Mouse (Mus musculus): ENCODE results near the gene Zfp568. TPM values are rescaled to one million over a fixed set of nuclear protein-coding genes. Genes with fewer than 3 reads are reported as not detected.

Zfp568 gene
- polyA plus RNA-seq (2014; fragmentation: Nextera tagmentation; extraction: Ambion mirVana), result 21.6 and 25.0 TPM in 2 replicates

DNA sequence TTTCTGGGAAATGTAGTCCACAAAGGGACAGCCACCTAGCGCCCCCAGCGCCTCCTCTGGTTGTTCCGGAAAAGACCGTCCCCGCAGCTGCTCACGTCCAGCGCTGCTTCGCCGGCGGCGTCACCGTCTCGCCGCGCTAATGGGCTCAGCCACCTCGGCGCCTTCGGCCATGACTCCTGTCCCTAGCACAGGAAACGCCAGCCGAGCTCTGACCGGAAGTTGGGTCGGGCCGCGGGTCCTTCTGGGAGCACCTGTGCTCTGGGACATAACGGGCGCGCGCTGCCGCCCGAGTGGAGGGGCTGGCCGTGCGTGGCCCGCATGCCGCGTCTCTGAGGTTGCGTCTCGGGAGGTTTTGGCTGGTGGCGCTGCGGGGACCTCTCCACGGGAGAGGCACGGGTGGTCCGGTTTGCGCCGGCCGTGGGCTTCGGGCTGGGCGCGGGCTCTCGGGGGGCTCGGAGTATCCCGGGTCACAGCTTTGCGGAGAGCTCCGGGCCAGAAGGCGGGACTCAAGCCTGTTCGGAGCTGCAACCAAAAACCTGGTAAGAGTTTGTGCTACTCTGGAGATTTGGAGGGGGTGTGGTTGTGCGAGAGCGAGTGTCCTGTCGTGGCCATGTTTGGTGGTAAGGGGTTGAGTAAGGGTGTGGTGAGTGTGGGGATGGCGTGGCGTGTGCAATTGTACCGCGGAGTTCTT, at the start of gene Zfp568:
TSS of gene Zfp568 (plus strand) at position 266 of the 691 bp plus-strand sequence.
- Histone ChIP-seq H3K36me3 (ENCODE audit: control insufficient read depth, insufficient read depth, low read length) (peaks cover 13% of the 10 kb centered on the region; the same call in 1 of the 2 replicates), H3K27me3 (ENCODE audit: control insufficient read depth, insufficient read depth, low read length) (no peaks in the 10 kb centered on the region), H3K4me2 (replicated peaks; ENCODE audit: low read depth, low read length) (peak within 1 kb of the TSS; percentile 60), H3K9ac (replicated peaks; ENCODE audit: low read depth, low read length) (peak within 1 kb of the TSS; percentile 69), H3K4me1 (ENCODE audit: control insufficient read depth, insufficient read depth, low read length) (0 out of 2 replicates have a peak, but pooled peaks cover 10% of the 10 kb centered on the region), H3K4me3 (ENCODE audit: low read depth, low read length) (peak within 1 kb of the TSS; percentile 82), H3K9me3 (ENCODE audit: control insufficient read depth, low read depth, low read length) (no peaks in the 10 kb centered on the region; the same call in 1 of the 2 replicates), H3K27ac (ENCODE audit: low read length) (peak within 1 kb of the TSS; percentile 97)
- under 1% methylated on average over 62 of the region's 62 CpGs for WGBS
- ATAC-seq (ENCODE audit: insufficient number of reproducible peaks, insufficient read depth, low FRiP score, low read depth), result peak; percentile 91

DNA sequence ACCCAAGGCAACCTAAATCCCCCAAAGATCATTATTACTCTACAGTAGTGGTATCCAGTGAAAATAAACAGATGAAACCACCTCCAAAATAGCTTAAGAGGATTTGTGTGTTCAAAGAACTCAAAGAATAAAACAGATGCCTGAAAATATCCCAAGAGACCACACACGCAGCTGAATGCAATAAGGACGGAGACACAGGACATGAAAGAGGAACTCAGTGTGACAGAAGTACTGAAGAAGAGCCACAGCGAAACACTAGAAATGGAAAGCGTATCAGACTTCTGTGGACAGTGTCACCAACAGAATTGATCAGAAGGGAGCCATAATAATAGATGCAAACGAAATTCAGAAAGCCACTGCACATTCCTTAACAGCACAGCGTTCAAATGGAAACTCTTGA, 44.9 kb upstream of the Zfp568 start:
- no peak overlapping the region for H3K4me2 ChIP-seq (replicated peaks; ENCODE audit: low read depth, low read length)
- ATAC-seq (ENCODE audit: insufficient number of reproducible peaks, insufficient read depth, low FRiP score, low read depth), result no peak
- H3K27ac ChIP-seq (ENCODE audit: low read length), result no peak overlapping the region
- no peaks in the 10 kb centered on the region for H3K4me1 ChIP-seq (ENCODE audit: control insufficient read depth, insufficient read depth, low read length)
- peaks cover 23% of the 10 kb centered on the region for H3K36me3 ChIP-seq (ENCODE audit: control insufficient read depth, insufficient read depth, low read length)
- no peaks in the 10 kb centered on the region for H3K27me3 ChIP-seq (ENCODE audit: control insufficient read depth, insufficient read depth, low read length)
- 89% methylated on average over 6 of the region's 6 CpGs for WGBS
- H3K9ac ChIP-seq (replicated peaks; ENCODE audit: low read depth, low read length), result no peak overlapping the region
- no peak overlapping the region for H3K4me3 ChIP-seq (ENCODE audit: low read depth, low read length)
- H3K9me3 ChIP-seq (ENCODE audit: control insufficient read depth, low read depth, low read length), result no peaks in the 10 kb centered on the region

DNA sequence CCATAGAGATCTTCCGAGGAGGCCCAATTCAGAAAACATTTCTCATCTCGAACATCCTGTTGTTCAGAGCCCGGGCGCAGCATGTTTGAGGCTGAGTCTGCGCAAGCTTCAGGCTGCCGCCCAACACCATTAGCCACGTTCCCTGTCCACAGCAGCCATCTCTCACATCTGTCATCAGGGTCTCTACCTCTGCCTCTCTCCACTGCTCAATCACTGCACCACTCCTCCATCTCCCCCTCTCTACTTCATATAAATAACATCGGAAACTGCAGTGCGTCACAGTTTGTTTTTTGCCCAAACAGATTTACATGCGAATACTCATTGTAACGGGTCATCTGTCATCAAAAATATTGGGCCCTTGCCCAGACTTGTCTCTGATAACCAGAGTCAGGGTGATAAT, 42.7 kb upstream of the Zfp568 start:
- Histone ChIP-seq H3K4me2 (replicated peaks; ENCODE audit: low read depth, low read length) (no peak overlapping the region), H3K27me3 (ENCODE audit: control insufficient read depth, insufficient read depth, low read length) (no peaks in the 10 kb centered on the region), H3K9ac (replicated peaks; ENCODE audit: low read depth, low read length) (no peak overlapping the region), H3K27ac (ENCODE audit: low read length) (no peak overlapping the region), H3K9me3 (ENCODE audit: control insufficient read depth, low read depth, low read length) (no peaks in the 10 kb centered on the region), H3K4me1 (ENCODE audit: control insufficient read depth, insufficient read depth, low read length) (no peaks in the 10 kb centered on the region), H3K4me3 (ENCODE audit: low read depth, low read length) (no peak overlapping the region), H3K36me3 (ENCODE audit: control insufficient read depth, insufficient read depth, low read length) (peaks cover 10% of the 10 kb centered on the region)
- WGBS, result 88% methylated on average over 11 of the region's 11 CpGs
- ATAC-seq (ENCODE audit: insufficient number of reproducible peaks, insufficient read depth, low FRiP score, low read depth), result no peak

DNA sequence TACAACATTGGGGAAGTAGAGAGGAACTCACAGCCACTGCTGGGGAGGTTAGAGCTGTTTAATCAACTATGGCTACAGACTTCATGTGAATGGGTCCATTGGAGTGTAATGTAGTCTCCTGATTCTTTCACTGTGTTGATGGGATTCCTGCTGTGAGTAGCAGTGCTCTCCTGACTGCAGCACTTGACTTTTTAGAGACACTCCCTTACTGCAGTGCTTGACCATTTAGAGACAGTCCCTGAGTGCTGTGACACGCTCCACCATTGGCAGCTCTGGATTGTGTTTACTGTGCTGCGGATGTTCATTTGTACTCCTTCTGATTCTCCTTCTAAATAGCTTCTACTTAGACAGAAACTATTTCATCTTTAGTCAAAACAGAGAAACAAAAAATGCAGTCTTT, 41.0 kb upstream of the Zfp568 start:
- no peaks in the 10 kb centered on the region for H3K9me3 ChIP-seq (ENCODE audit: control insufficient read depth, low read depth, low read length)
- ATAC-seq (ENCODE audit: insufficient number of reproducible peaks, insufficient read depth, low FRiP score, low read depth), result no peak
- no peak overlapping the region for H3K4me2 ChIP-seq (replicated peaks; ENCODE audit: low read depth, low read length)
- no peaks in the 10 kb centered on the region for H3K27me3 ChIP-seq (ENCODE audit: control insufficient read depth, insufficient read depth, low read length)
- H3K36me3 ChIP-seq (ENCODE audit: control insufficient read depth, insufficient read depth, low read length), result peaks cover 8% of the 10 kb centered on the region
- no peak overlapping the region for H3K27ac ChIP-seq (ENCODE audit: low read length)
- H3K4me1 ChIP-seq (ENCODE audit: control insufficient read depth, insufficient read depth, low read length), result no peaks in the 10 kb centered on the region
- no peak overlapping the region for H3K9ac ChIP-seq (replicated peaks; ENCODE audit: low read depth, low read length)
- WGBS, result 41% methylated on average over 2 of the region's 2 CpGs
- H3K4me3 ChIP-seq (ENCODE audit: low read depth, low read length), result no peak overlapping the region

DNA sequence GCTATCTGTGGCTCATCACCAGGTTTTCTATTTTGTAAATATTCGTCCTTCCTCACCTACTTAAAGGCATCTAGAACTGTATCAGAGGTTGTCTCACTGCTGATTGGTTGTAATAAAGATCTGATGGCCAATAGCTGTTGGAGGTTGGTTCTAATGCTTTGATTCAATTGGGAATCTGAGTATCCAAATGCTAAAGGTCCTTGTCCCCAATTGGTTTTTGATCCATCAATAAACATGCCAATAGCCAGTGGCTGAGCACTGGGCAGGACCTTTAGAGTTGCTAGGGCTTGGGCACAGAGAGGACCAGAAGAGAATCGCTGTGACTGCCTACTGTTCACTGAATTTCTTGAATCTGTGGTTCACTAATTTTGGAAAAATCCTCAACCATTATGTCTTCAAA, 40.0 kb upstream of the Zfp568 start:
- Histone ChIP-seq H3K4me3 (ENCODE audit: low read depth, low read length) (no peak overlapping the region), H3K36me3 (ENCODE audit: control insufficient read depth, insufficient read depth, low read length) (peaks cover 12% of the 10 kb centered on the region), H3K4me1 (ENCODE audit: control insufficient read depth, insufficient read depth, low read length) (no peaks in the 10 kb centered on the region), H3K4me2 (replicated peaks; ENCODE audit: low read depth, low read length) (no peak overlapping the region), H3K9me3 (ENCODE audit: control insufficient read depth, low read depth, low read length) (no peaks in the 10 kb centered on the region), H3K9ac (replicated peaks; ENCODE audit: low read depth, low read length) (no peak overlapping the region), H3K27me3 (ENCODE audit: control insufficient read depth, insufficient read depth, low read length) (no peaks in the 10 kb centered on the region), H3K27ac (ENCODE audit: low read length) (no peak overlapping the region)
- no peak for ATAC-seq (ENCODE audit: insufficient number of reproducible peaks, insufficient read depth, low FRiP score, low read depth)
- WGBS, result 66% methylated on average over 2 of the region's 2 CpGs

DNA sequence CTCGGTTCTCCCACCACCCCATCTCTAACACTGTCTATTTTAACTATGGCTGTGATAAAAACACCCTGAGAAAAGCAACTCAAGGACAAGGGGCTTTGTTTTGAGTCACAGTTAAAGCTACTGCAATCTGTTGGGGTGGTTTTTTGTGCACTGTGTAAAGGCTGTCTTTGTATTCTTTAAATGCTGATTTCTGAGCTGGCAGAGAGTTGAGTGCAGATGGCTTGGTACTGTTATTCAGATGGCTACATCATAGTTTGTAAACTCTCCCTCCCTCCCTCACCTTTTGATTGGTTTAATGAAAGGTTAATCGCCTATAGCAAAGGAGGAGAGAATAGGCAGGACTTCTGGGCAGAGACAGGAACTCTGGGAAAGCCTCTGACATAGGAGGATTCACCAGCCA, 39.6 kb upstream of the Zfp568 start:
- no peaks in the 10 kb centered on the region for H3K9me3 ChIP-seq (ENCODE audit: control insufficient read depth, low read depth, low read length)
- no peak overlapping the region for H3K27ac ChIP-seq (ENCODE audit: low read length)
- H3K4me2 ChIP-seq (replicated peaks; ENCODE audit: low read depth, low read length), result no peak overlapping the region
- no peak for ATAC-seq (ENCODE audit: insufficient number of reproducible peaks, insufficient read depth, low FRiP score, low read depth)
- WGBS, result 83% methylated on average over 2 of the region's 2 CpGs
- H3K36me3 ChIP-seq (ENCODE audit: control insufficient read depth, insufficient read depth, low read length), result peaks cover 12% of the 10 kb centered on the region
- H3K27me3 ChIP-seq (ENCODE audit: control insufficient read depth, insufficient read depth, low read length), result no peaks in the 10 kb centered on the region
- H3K4me3 ChIP-seq (ENCODE audit: low read depth, low read length), result no peak overlapping the region
- no peak overlapping the region for H3K9ac ChIP-seq (replicated peaks; ENCODE audit: low read depth, low read length)
- H3K4me1 ChIP-seq (ENCODE audit: control insufficient read depth, insufficient read depth, low read length), result no peaks in the 10 kb centered on the region

DNA sequence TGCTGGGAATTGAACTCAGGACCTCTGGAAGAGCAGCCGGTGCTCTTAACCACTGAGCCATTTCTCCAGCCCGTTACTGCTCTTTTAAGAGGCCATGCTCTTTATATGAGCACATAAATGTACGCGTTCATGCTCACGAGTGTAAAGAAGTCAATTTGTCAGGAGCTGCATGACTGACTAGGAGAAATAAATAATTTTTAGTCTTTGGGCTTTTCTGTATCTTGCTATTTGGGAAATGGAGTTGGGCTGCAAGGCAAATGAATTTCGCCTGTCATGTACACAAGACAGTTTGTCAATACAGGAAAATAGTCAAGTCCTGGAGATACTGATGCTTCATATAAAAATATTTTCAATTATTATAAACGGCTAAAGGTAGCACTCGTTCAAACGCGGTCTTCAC, 30.7 kb upstream of the Zfp568 start:
- 43% methylated on average over 10 of the region's 10 CpGs for WGBS
- peak overlapping the region; percentile 53 for H3K4me2 ChIP-seq (replicated peaks; ENCODE audit: low read depth, low read length)
- no peaks in the 10 kb centered on the region for H3K9me3 ChIP-seq (ENCODE audit: control insufficient read depth, low read depth, low read length)
- H3K9ac ChIP-seq (replicated peaks; ENCODE audit: low read depth, low read length), result peak overlapping the region; percentile 64
- peak overlapping the region; percentile 63 for H3K4me3 ChIP-seq (ENCODE audit: low read depth, low read length)
- H3K27ac ChIP-seq (ENCODE audit: low read length), result peak overlapping the region; percentile 90
- H3K27me3 ChIP-seq (ENCODE audit: control insufficient read depth, insufficient read depth, low read length), result no peaks in the 10 kb centered on the region
- no peaks in the 10 kb centered on the region for H3K4me1 ChIP-seq (ENCODE audit: control insufficient read depth, insufficient read depth, low read length)
- peaks cover 3% of the 10 kb centered on the region for H3K36me3 ChIP-seq (ENCODE audit: control insufficient read depth, insufficient read depth, low read length)
- ATAC-seq (ENCODE audit: insufficient number of reproducible peaks, insufficient read depth, low FRiP score, low read depth), result no peak

DNA sequence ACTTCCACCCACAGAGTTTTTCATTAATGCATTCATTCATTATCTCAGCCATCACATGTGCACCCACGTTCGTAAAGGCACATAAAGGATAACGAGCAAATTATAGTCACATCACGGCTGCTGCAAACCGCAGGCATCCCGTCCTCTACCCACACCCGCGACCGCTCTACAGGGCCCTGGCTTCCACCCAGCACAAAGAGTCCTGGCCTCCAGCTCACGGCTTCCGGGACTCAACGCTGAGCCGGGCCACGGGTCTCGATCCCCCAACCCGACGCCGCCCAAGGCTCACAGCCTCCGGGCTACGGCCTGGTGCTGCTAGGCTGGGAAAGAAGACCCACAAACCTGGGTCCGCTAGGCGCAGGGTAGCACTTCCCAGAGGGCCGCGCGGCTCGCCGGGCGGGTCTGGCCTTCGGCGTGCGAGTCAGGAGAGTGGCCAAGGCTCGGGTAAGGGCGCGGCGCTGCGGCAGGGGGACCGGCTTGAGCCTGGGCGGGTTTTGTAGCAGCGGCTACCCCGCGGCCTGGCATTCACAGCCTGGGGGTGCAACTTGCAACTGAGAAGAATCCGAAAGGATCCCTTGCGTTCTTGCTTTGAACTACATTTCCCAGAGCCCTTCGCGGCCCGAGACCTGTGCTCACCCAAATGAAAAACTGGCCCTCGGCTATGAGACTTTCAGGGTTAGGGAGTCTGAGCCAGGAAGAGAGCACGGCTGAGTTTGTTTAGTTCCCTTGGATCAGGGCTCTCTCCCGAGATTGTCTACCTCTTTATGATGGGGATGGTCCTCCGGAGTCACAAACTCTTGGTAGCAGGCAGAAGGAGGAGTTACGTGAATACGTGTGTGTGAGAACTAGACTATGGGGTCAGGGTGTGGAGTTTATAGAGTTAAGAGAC, 30.0 kb upstream of the Zfp568 start, which contains the start of gene Zfp74:
TSS of gene Zfp74 (minus strand) at position 577 of the 889 bp plus-strand sequence.
- peak within 1 kb of the TSS; percentile 53 for H3K4me2 ChIP-seq (replicated peaks; ENCODE audit: low read depth, low read length)
- no peaks in the 10 kb centered on the region; the same call in 1 of the 2 replicates for H3K36me3 ChIP-seq (ENCODE audit: control insufficient read depth, insufficient read depth, low read length)
- H3K9ac ChIP-seq (replicated peaks; ENCODE audit: low read depth, low read length), result peak within 1 kb of the TSS; percentile 64
- WGBS, result under 1% methylated on average over 52 of the region's 52 CpGs
- peak within 1 kb of the TSS; percentile 63 for H3K4me3 ChIP-seq (ENCODE audit: low read depth, low read length)
- no peaks in the 10 kb centered on the region for H3K9me3 ChIP-seq (ENCODE audit: control insufficient read depth, low read depth, low read length)
- no peaks in the 10 kb centered on the region for H3K4me1 ChIP-seq (ENCODE audit: control insufficient read depth, insufficient read depth, low read length)
- H3K27me3 ChIP-seq (ENCODE audit: control insufficient read depth, insufficient read depth, low read length), result no peaks in the 10 kb centered on the region
- H3K27ac ChIP-seq (ENCODE audit: low read length), result peak within 1 kb of the TSS; percentile 90
- peak; percentile 90 for ATAC-seq (ENCODE audit: insufficient number of reproducible peaks, insufficient read depth, low FRiP score, low read depth)

Data from stomach, embryonic 14.5 days (tissue).